Mouse (Mus musculus) megakaryocyte, embryonic 14.5 days (primary cell): ENCODE results near the gene Scube1.

ENCODE experiments used
- FLI1 ChIP-seq: IDR thresholded peaks from 2 replicates; pipeline ENCODE4 v1.6.1; 2012; ENCODE audit warnings: low read length, inconsistent platforms, mixed read lengths
- GATA1 ChIP-seq: IDR thresholded peaks from 3 replicates; pipeline ENCODE4 v1.6.1; 2012; ENCODE audit warnings: mixed read lengths, low read length, inconsistent platforms, borderline replicate concordance

DNA sequence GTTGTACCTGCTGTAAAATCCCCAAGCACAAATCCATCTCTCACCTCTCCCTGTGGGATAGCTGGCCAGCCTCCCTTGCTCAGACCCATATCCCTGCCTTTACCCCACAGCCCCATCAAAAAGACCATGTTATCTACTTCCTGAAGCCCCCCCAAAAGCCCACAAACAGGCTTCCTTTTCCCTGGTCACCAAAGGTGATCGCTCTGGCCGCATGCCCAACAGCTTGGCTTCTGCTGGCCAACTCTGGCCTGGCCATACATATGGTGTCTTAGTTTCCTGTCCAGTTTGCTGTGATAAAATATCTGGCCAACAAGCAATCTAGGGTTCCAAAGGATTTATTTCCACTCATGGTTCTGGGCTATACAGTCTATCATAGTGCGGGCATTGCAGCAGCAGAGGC is 38.9 kb downstream of the Scube1 start:
- no peak for TF ChIP-seq GATA1
- TF ChIP-seq FLI1: no peak
